Mouse (Mus musculus): Measurements from ENCODE around the gene Fgf18. TPM values are rescaled to one million over a fixed set of nuclear protein-coding genes. Genes with fewer than 3 reads are reported as not detected.

Gene Fgf18
- polyA plus RNA-seq, 1 experiment from 2014 or later, result 5.2 TPM

DNA sequence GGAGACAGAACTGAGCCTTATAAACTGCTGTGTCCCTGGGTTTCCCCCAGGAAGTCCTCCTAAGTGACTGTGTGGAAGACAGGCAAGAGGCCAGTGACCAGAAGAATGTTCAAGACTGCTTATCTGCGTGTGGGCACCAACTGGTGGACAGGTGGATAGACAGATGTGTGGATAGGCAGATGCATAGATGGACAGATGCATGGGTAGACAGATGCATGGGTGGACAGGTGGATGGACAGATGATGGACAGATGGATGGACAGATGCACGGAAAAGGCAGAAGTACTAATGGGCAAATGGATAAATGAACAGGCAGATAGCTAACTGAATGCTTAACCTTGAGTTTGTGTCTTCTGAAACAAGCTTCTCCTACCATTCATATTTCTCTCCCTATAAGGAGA lies 37.1 kb downstream of the Fgf18 start:
- DNase-seq (ENCODE audit: low spot score, missing footprints) (no peak), ATAC-seq (ENCODE audit: low FRiP score) (no peak)
- Histone ChIP-seq H3K9ac (ENCODE audit: low read length) (no peak overlapping the region), H3K4me3 (ENCODE audit: low read depth, low read length) (no peak overlapping the region), H3K9me3 (ENCODE audit: control insufficient read depth, low read length) (no peaks in the 10 kb centered on the region), H3K4me1 (ENCODE audit: control insufficient read depth, insufficient read depth, low read length) (no peaks in the 10 kb centered on the region), H3K36me3 (ENCODE audit: control insufficient read depth, insufficient read depth, low read length) (no peaks in the 10 kb centered on the region), H3K27ac (ENCODE audit: low read depth, low read length) (no peak overlapping the region), H3K27me3 (ENCODE audit: control insufficient read depth, insufficient read depth, low read length) (no peaks in the 10 kb centered on the region), H3K4me2 (no peak overlapping the region)
- 83% methylated on average over 2 of the region's 2 CpGs for WGBS

DNA sequence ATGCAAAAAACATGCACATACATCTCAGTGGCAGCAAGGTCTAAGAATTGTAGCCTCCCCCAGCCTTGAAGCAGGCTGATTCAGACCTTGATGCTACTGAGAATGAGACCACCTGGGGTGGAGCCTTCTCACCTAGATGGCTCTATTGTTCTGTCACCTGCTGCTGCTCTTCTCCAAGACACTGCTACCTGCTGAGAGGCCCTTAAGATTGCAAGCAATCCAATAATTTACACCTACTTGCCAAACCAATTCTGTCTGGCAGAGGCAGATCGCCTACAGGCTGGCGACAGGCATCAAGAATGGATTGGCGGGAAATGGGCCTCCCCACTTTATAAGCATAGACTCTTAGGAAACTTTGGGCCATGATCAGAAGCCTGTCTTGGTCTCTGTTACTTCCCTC lies 39.7 kb downstream of the Fgf18 start:
- DNase-seq (ENCODE audit: low spot score, missing footprints) (no peak), ATAC-seq (ENCODE audit: low FRiP score) (no peak)
- Histone ChIP-seq H3K9me3 (ENCODE audit: control insufficient read depth, low read length) (no peaks in the 10 kb centered on the region), H3K4me3 (ENCODE audit: low read depth, low read length) (no peak overlapping the region), H3K36me3 (ENCODE audit: control insufficient read depth, insufficient read depth, low read length) (no peaks in the 10 kb centered on the region), H3K27ac (ENCODE audit: low read depth, low read length) (no peak overlapping the region), H3K9ac (ENCODE audit: low read length) (no peak overlapping the region), H3K27me3 (ENCODE audit: control insufficient read depth, insufficient read depth, low read length) (no peaks in the 10 kb centered on the region), H3K4me2 (no peak overlapping the region), H3K4me1 (ENCODE audit: control insufficient read depth, insufficient read depth, low read length) (no peaks in the 10 kb centered on the region)
- 57% methylated on average over 3 of the region's 3 CpGs for WGBS

DNA sequence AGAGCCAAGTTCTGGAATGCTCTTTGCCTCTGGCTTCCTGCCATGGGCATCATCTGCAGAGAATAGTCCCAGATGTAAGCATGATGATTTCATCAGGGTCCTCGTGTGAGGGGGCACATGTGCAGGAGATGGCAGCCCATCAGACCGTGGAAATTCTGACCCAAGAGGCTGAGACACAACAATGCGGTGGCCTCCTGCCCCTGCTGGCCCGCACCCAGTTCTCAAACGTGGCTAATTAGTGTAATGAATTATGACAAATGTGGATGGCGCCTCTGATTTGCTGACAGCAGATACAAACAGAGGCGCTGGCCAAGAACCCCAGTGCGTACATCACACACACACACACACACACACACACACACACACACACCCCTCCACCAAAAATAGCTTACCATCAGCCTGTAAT lies 42.3 kb downstream of the Fgf18 start:
- H3K4me2 ChIP-seq, result no peak overlapping the region
- no peaks in the 10 kb centered on the region for H3K36me3 ChIP-seq (ENCODE audit: control insufficient read depth, insufficient read depth, low read length)
- H3K9me3 ChIP-seq (ENCODE audit: control insufficient read depth, low read length), result no peaks in the 10 kb centered on the region
- no peaks in the 10 kb centered on the region for H3K27me3 ChIP-seq (ENCODE audit: control insufficient read depth, insufficient read depth, low read length)
- H3K9ac ChIP-seq (ENCODE audit: low read length), result no peak overlapping the region
- 83% methylated on average over 8 of the region's 8 CpGs for WGBS
- no peak for ATAC-seq (ENCODE audit: low FRiP score)
- peaks cover under 1% of the 10 kb centered on the region for H3K4me1 ChIP-seq (ENCODE audit: control insufficient read depth, insufficient read depth, low read length)
- no peak overlapping the region for H3K27ac ChIP-seq (ENCODE audit: low read depth, low read length)
- H3K4me3 ChIP-seq (ENCODE audit: low read depth, low read length), result no peak overlapping the region
- no peak for DNase-seq (ENCODE audit: low spot score, missing footprints)

DNA sequence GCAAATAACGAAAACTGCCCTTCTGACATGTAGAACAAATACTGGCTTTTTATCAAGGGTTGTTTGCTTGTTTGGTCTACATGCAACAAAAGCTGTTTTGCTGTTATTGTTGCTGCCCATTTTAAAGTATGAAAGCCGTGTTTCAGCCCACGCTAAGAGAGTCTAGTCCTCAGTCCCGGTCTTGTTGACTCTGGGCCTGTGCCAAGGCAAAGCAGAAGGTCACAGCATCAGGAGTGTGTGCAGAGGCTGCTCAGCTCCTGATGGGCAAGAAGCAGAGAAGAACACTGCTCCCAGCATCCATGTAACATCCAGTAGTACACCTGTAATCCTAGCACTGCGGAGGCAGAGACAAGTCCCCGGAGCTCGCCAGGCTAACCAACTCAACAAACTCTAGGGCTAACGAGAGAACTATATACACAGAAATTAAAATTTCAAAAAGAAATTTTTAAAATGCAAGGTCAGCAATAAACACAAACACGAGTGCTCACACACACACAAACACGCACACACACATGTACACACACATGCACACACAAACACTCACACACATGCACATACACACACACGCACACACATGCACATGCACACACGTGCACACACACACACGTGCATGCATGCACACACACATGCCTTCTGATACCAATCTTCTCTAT lies 43.8 kb downstream of the Fgf18 start:
- no peak overlapping the region for H3K4me3 ChIP-seq (ENCODE audit: low read depth, low read length)
- peaks cover 4% of the 10 kb centered on the region for H3K4me1 ChIP-seq (ENCODE audit: control insufficient read depth, insufficient read depth, low read length)
- WGBS, result 93% methylated on average over 13 of the region's 13 CpGs
- H3K27me3 ChIP-seq (ENCODE audit: control insufficient read depth, insufficient read depth, low read length), result no peaks in the 10 kb centered on the region
- no peak for ATAC-seq (ENCODE audit: low FRiP score)
- no peaks in the 10 kb centered on the region for H3K36me3 ChIP-seq (ENCODE audit: control insufficient read depth, insufficient read depth, low read length)
- H3K9me3 ChIP-seq (ENCODE audit: control insufficient read depth, low read length), result no peaks in the 10 kb centered on the region
- no peak overlapping the region for H3K4me2 ChIP-seq
- no peak overlapping the region for H3K9ac ChIP-seq (ENCODE audit: low read length)
- no peak overlapping the region for H3K27ac ChIP-seq (ENCODE audit: low read depth, low read length)
- no peak for DNase-seq (ENCODE audit: low spot score, missing footprints)

DNA sequence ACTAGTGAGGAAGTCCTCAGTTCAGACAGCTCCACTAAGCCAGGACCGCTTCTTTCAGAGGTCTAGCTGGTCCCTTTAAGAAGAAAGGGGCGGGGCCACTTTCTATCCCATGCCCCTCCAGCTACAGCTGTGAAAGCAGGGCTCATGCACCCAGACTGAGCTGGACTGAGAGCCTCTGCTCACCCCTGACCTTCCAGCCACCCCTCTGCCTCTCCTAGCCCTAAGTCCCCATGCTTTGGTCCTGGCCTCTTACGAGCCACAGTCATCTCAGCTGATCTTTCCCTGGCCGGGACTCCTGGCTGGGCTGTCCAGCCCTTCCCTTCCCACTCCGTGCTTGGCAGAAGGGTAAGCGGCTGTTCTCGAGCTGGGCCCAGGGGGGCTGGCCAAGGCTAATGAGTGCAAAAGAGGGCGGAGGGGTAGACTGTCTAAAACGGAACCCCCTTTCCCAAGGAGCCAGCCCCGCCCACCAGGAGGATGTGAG lies 47.1 kb downstream of the Fgf18 start:
- H3K27me3 ChIP-seq (ENCODE audit: control insufficient read depth, insufficient read depth, low read length), result no peaks in the 10 kb centered on the region
- no peaks in the 10 kb centered on the region for H3K36me3 ChIP-seq (ENCODE audit: control insufficient read depth, insufficient read depth, low read length)
- peak; percentile 73 for ATAC-seq (ENCODE audit: low FRiP score)
- WGBS, result 22% methylated on average over 10 of the region's 10 CpGs
- peak overlapping the region; percentile 16 for H3K4me2 ChIP-seq
- no peak overlapping the region for H3K4me3 ChIP-seq (ENCODE audit: low read depth, low read length)
- H3K9ac ChIP-seq (ENCODE audit: low read length), result 0 out of 2 replicates have a peak overlapping the region, but pooled peaks have one; percentile 14
- peaks cover 4% of the 10 kb centered on the region for H3K4me1 ChIP-seq (ENCODE audit: control insufficient read depth, insufficient read depth, low read length)
- H3K27ac ChIP-seq (ENCODE audit: low read depth, low read length), result no peak overlapping the region
- no peak for DNase-seq (ENCODE audit: low spot score, missing footprints)
- no peaks in the 10 kb centered on the region for H3K9me3 ChIP-seq (ENCODE audit: control insufficient read depth, low read length)

DNA sequence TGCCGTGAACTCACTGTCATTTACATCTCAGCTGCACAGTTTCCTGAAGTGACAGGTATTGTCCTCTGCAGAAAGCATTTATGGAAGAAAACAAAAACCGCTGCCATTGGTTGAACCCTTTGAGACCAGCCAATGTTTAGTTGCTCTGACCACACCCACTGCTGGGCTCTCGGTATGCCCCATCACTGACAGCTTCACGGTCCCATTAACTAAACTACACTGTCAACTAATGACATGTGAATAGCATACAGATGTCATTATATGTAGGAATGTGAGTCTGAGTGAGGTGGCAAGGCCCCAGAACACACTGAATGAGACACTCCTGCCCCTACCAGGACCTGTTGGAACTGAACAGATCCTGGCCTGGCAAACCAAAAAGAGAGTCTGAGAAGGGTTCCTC lies 47.8 kb downstream of the Fgf18 start:
- H3K4me3 ChIP-seq (ENCODE audit: low read depth, low read length), result no peak overlapping the region
- no peaks in the 10 kb centered on the region for H3K9me3 ChIP-seq (ENCODE audit: control insufficient read depth, low read length)
- no peak overlapping the region for H3K27ac ChIP-seq (ENCODE audit: low read depth, low read length)
- DNase-seq (ENCODE audit: low spot score, missing footprints) (no peak), ATAC-seq (ENCODE audit: low FRiP score) (peak; percentile 27; the same call in 1 of the 2 replicates)
- H3K4me1 ChIP-seq (ENCODE audit: control insufficient read depth, insufficient read depth, low read length), result peaks cover 4% of the 10 kb centered on the region
- WGBS, result 65% methylated on average over 4 of the region's 4 CpGs
- H3K36me3 ChIP-seq (ENCODE audit: control insufficient read depth, insufficient read depth, low read length), result no peaks in the 10 kb centered on the region
- no peak overlapping the region for H3K9ac ChIP-seq (ENCODE audit: low read length)
- H3K27me3 ChIP-seq (ENCODE audit: control insufficient read depth, insufficient read depth, low read length), result no peaks in the 10 kb centered on the region
- no peak overlapping the region; the same call in 1 of the 2 replicates for H3K4me2 ChIP-seq

DNA sequence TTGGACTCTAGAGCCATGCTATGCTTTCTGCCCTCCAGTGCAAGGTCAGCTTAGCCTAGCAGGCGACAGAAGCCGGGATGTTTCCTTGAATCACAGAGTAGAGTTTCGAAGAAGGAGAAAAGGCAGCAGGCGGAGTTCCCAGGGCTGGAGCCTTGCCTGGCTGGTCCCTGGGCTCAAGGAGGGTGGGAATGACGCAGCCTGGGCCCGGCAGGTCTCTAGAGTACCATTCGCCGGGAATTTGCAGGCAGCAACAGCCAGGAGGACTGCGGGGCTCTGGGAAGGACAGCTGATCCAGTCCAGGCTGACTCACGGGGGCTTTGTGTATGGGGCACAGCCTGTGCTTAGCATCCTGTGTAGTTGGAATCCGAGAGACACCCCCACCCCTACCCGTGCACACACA lies 48.8 kb downstream of the Fgf18 start:
- 88% methylated on average over 12 of the region's 12 CpGs for WGBS
- Histone ChIP-seq H3K36me3 (ENCODE audit: control insufficient read depth, insufficient read depth, low read length) (no peaks in the 10 kb centered on the region), H3K27ac (ENCODE audit: low read depth, low read length) (no peak overlapping the region)

DNA sequence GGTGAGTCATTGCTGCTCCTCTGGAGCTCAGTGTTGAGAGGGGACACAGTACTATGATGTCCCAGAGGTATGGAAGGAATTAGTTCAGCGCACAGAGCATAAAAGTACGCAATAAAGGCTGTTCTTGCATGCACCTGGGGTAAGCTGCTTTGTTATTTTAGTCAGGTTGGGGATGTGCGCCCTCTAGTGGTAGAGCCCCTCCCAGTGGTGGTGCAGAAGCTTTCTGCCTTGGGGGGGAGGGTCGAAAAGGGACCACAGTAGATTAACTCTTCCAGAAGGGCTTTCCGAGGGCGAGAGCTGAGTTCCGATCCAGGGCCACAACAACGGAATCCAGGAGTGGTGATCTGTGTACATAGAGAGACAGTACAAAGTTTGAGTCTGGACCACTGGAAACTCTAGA lies 49.3 kb downstream of the Fgf18 start:
- no peak overlapping the region for H3K9ac ChIP-seq (ENCODE audit: low read length)
- H3K4me1 ChIP-seq (ENCODE audit: control insufficient read depth, insufficient read depth, low read length), result peaks cover 4% of the 10 kb centered on the region
- DNase-seq (ENCODE audit: low spot score, missing footprints) (no peak), ATAC-seq (ENCODE audit: low FRiP score) (no peak)
- no peak overlapping the region for H3K27ac ChIP-seq (ENCODE audit: low read depth, low read length)
- no peak overlapping the region for H3K4me3 ChIP-seq (ENCODE audit: low read depth, low read length)
- no peaks in the 10 kb centered on the region for H3K36me3 ChIP-seq (ENCODE audit: control insufficient read depth, insufficient read depth, low read length)
- no peaks in the 10 kb centered on the region for H3K9me3 ChIP-seq (ENCODE audit: control insufficient read depth, low read length)
- WGBS, result 47% methylated on average over 8 of the region's 8 CpGs
- no peak overlapping the region for H3K4me2 ChIP-seq
- no peaks in the 10 kb centered on the region for H3K27me3 ChIP-seq (ENCODE audit: control insufficient read depth, insufficient read depth, low read length)

More for the DNA sequence above, 48.8 kb downstream of the Fgf18 start:
- Histone ChIP-seq H3K27me3 (ENCODE audit: control insufficient read depth, insufficient read depth, low read length) (no peaks in the 10 kb centered on the region), H3K9me3 (ENCODE audit: control insufficient read depth, low read length) (no peaks in the 10 kb centered on the region), H3K9ac (ENCODE audit: low read length) (no peak overlapping the region), H3K4me2 (no peak overlapping the region), H3K4me3 (ENCODE audit: low read depth, low read length) (no peak overlapping the region), H3K4me1 (ENCODE audit: control insufficient read depth, insufficient read depth, low read length) (peaks cover 4% of the 10 kb centered on the region)
- ATAC-seq (ENCODE audit: low FRiP score) (no peak), DNase-seq (ENCODE audit: low spot score, missing footprints) (no peak)

DNA sequence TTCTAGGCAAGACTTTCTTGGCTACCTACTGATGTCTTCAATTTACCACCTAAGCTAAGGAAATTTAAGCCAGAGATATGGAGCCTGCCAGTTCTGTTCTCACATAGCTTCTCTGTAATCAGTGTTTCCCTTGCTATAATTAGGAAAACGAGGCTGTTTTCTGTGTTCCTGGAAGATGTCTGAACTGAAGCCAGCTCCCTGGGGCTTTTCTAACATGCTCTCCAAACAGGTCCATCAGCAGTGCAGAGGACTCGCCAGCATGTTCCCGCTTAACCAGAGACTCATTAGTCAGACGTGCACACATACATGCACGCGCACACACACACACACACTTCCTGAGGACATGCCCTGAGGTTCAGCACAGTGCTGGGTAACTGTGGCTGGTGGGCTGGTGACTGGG lies 57.3 kb downstream of the Fgf18 start:
- H3K4me3 ChIP-seq (ENCODE audit: low read depth, low read length), result no peak overlapping the region
- H3K36me3 ChIP-seq (ENCODE audit: control insufficient read depth, insufficient read depth, low read length), result no peaks in the 10 kb centered on the region
- H3K9ac ChIP-seq (ENCODE audit: low read length), result no peak overlapping the region
- H3K27me3 ChIP-seq (ENCODE audit: control insufficient read depth, insufficient read depth, low read length), result no peaks in the 10 kb centered on the region
- ATAC-seq (ENCODE audit: low FRiP score) (no peak), DNase-seq (ENCODE audit: low spot score, missing footprints) (no peak)
- no peak overlapping the region for H3K27ac ChIP-seq (ENCODE audit: low read depth, low read length)
- WGBS, result 88% methylated on average over 6 of the region's 6 CpGs
- no peaks in the 10 kb centered on the region for H3K9me3 ChIP-seq (ENCODE audit: control insufficient read depth, low read length)
- H3K4me2 ChIP-seq, result no peak overlapping the region
- no peaks in the 10 kb centered on the region for H3K4me1 ChIP-seq (ENCODE audit: control insufficient read depth, insufficient read depth, low read length)
